Mouse (Mus musculus) embryonic facial prominence, embryonic 12.5 days (tissue): ENCODE measurements around the gene Il25. TPM values are rescaled to one million over a fixed set of nuclear protein-coding genes. Genes with fewer than 3 reads are reported as not detected.

Source experiments
- ATAC-seq: fragments of 200-750 bp; cut with Nextera tagmentation; 2 replicates; pipeline ENCODE4 v1.8.0; 2017; ENCODE audit not compliant: insufficient number of reproducible peaks, insufficient read depth, low FRiP score, low TSS enrichment
- H3K27ac ChIP-seq: fragments of 300-500 bp; sonication (generic); 2 replicates; pipeline ENCODE4 v1.5.1; 2016; ENCODE audit warnings: mild to moderate bottlenecking
- H3K27me3 ChIP-seq: fragments of 300-500 bp; sonication (generic); 2 replicates; pipeline ENCODE4 v1.6.1; 2016; ENCODE audit warnings: mild to moderate bottlenecking, moderate library complexity
- H3K36me3 ChIP-seq: fragments of 300-500 bp; sonication (generic); 2 replicates; pipeline ENCODE4 v1.6.1; 2016; ENCODE audit warnings: mild to moderate bottlenecking
- H3K4me1 ChIP-seq: fragments of 300-500 bp; sonication (generic); 2 replicates; pipeline ENCODE4 v1.6.1; 2016
- H3K4me2 ChIP-seq: fragments of 300-500 bp; sonication (generic); replicated peaks from 2 replicates; pipeline ENCODE4 v1.6.1; 2016; ENCODE audit warnings: mild to moderate bottlenecking, moderate library complexity
- H3K4me3 ChIP-seq: fragments of 300-500 bp; sonication (generic); 2 replicates; pipeline ENCODE4 v1.5.1; 2016; ENCODE audit warnings: mild to moderate bottlenecking
- H3K9ac ChIP-seq: fragments of 300-500 bp; sonication (generic); 2 replicates; pipeline ENCODE4 v1.6.1; 2016; ENCODE audit warnings: mild to moderate bottlenecking, moderate library complexity
- H3K9me3 ChIP-seq: fragments of 300-500 bp; sonication (generic); 2 replicates; pipeline ENCODE4 v1.6.1; 2016; ENCODE audit warnings: mild to moderate bottlenecking, moderate library complexity
- WGBS: fragments of 180-500 bp; shearing (Covaris S2); methylation state at CpG from one replicate; pipeline ENCODE4 v1.1.7; 2016; 5-methylcytosine and 5-hydroxymethylcytosine counted together
- polyA plus RNA-seq: library from polyadenylated mRNA; unstranded; fragments of >200 nt; fragmentation: Nextera tagmentation; extraction: Ambion mirVana; gene quantifications from 2 replicates; pipeline ENCODE4 v1.2.1, GENCODE M21; 2016

The Il25 gene
- 0.15 TPM in 1 of 2 replicates, not detected in the other for polyA plus RNA-seq

DNA sequence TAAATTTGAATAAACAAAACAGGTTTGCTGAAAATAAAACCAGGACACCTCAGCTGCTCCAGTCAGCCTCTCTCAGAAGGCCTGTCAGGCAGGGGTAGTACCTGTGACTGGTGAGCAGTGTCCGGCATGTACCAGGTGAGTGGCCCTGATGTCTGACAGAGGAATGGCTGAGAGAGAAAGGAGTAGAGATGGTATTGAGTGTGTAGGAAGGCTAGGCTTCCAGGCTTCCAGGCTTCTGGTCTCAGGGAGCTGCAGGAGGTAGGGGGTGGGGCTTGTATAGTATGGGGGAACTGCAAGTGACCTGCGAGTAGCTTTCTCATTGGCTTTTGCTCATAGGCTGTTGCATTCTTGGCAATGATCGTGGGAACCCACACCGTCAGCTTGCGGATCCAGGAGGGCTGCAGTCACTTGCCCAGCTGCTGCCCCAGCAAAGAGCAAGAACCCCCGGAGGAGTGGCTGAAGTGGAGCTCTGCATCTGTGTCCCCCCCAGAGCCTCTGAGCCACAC is at the start of gene Il25:
TSS of gene Il25 (plus strand) at position 51 of the 506 bp plus-strand sequence.
- Histone ChIP-seq H3K4me2 (no peak within 1 kb of the TSS; the same call in 1 of the 2 replicates), H3K27me3 (no peaks in the 10 kb centered on the region), H3K4me1 (peaks cover 22% of the 10 kb centered on the region), H3K36me3 (no peaks in the 10 kb centered on the region), H3K9me3 (no peaks in the 10 kb centered on the region), H3K4me3 (no peak within 1 kb of the TSS), H3K9ac (no peak within 1 kb of the TSS), H3K27ac (no peak within 1 kb of the TSS)
- 29% methylated on average over 6 of the region's 6 CpGs for WGBS
- ATAC-seq = no peak

GRCm38 (mm10) chr14:54883154-54884021 is 49.1 kb upstream of the Il25 start, which contains the start of the genes Bcl2l2 and Gm20521:
TSS of gene Bcl2l2 (plus strand) at chr14:54883377.
TSS of gene Gm20521 (plus strand) at chr14:54883441.
- Histone ChIP-seq H3K4me2 (peak within 1 kb of the TSS; percentile 84), H3K27ac (peak within 1 kb of the TSS; percentile 94), H3K4me1 (peaks cover 18% of the 10 kb centered on the region), H3K27me3 (0 out of 2 replicates have a peak, but pooled peaks cover under 1% of the 10 kb centered on the region), H3K9ac (peak within 1 kb of the TSS; percentile 85), H3K9me3 (no peaks in the 10 kb centered on the region), H3K4me3 (peak within 1 kb of the TSS; percentile 66), H3K36me3 (peaks cover 20% of the 10 kb centered on the region; the same call in 1 of the 2 replicates)
- under 1% methylated on average over 27 of the region's 27 CpGs for WGBS
- ATAC-seq = peak; percentile 83

GRCm38 (mm10) chr14:54884022-54884712 is 48.3 kb upstream of the Il25 start:
- no peaks in the 10 kb centered on the region for H3K9me3 ChIP-seq
- H3K4me3 ChIP-seq = peak overlapping the region; percentile 66
- H3K9ac ChIP-seq = peak overlapping the region; percentile 85
- H3K4me1 ChIP-seq = peaks cover 18% of the 10 kb centered on the region
- peak overlapping the region; percentile 94 for H3K27ac ChIP-seq
- WGBS = 20% methylated on average over 21 of the region's 21 CpGs
- H3K4me2 ChIP-seq = peak overlapping the region; percentile 84
- peaks cover 20% of the 10 kb centered on the region; the same call in 1 of the 2 replicates for H3K36me3 ChIP-seq
- 0 out of 2 replicates have a peak, but pooled peaks have one; percentile 14 for ATAC-seq
- no peaks in the 10 kb centered on the region for H3K27me3 ChIP-seq

GRCm38 (mm10) chr14:54885309-54885708 is 47.2 kb upstream of the Il25 start:
- Histone ChIP-seq H3K9ac (0 out of 2 replicates have a peak overlapping the region, but pooled peaks have one; percentile 27), H3K4me2 (peak overlapping the region; percentile 84; the same call in 1 of the 2 replicates), H3K27me3 (no peaks in the 10 kb centered on the region), H3K4me1 (peaks cover 18% of the 10 kb centered on the region), H3K9me3 (no peaks in the 10 kb centered on the region), H3K36me3 (peaks cover 20% of the 10 kb centered on the region; the same call in 1 of the 2 replicates), H3K4me3 (no peak overlapping the region), H3K27ac (no peak overlapping the region)
- WGBS = 89% methylated on average over 11 of the region's 11 CpGs
- ATAC-seq = no peak

DNA sequence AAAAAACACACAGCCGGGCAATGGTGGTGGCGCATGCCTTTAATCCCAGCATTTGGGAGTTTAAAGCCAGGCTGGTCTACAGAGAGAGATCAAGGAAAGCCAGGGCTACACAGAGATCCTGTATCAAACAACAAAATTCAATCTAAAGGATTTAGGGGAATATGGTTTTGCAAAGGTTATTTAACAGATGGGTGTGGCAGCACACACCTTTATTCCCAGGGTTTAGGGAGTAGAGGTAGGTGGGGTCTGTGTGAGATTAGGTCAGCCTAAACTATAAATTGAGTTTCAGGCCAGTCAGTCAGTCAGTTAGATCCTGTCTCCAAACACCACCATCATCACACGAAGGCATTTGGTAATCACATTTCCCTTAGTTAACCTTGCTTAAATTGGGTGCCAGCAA is 40.3 kb upstream of the Il25 start, which contains the start of gene Pabpn1:
TSS of gene Pabpn1 (plus strand) at position 301 of the 400 bp plus-strand sequence.
- Histone ChIP-seq H3K9me3 (no peaks in the 10 kb centered on the region), H3K27ac (peak within 1 kb of the TSS; percentile 73), H3K36me3 (peaks cover 17% of the 10 kb centered on the region), H3K4me2 (peak within 1 kb of the TSS; percentile 43), H3K4me3 (peak within 1 kb of the TSS; percentile 96), H3K27me3 (no peaks in the 10 kb centered on the region), H3K9ac (0 out of 2 replicates have a peak within 1 kb of the TSS, but pooled peaks have one; percentile 6), H3K4me1 (peaks cover 12% of the 10 kb centered on the region; the same call in 1 of the 2 replicates)
- ATAC-seq = no peak
- 90% methylated on average over 3 of the region's 3 CpGs for WGBS

DNA sequence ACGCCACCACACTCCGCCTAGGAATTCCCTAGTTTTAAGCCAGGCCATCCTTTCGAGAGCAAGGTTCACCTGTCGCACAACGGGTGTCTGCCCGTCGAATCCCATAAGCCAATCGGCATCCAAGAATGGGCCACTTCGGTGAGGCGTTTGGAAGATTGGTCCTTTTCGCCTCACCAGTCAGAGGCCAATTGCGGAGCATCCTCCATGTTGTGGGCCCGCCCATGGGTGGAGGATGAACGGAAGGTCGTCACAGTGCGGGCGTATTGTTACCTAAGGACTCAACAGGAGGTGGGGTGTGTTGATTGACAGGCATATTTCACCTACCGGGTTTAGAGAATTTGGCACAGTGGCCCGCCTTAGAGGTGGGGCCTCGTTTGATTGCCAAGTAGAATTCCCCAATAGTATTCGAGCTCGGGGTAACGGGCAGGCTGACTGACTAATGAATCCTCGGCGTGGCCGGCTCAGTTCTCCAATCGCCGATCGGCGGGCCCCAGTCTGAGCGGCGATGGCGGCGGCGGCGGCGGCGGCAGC is 38.8 kb upstream of the Il25 start:
- Histone ChIP-seq H3K4me1 (peaks cover 12% of the 10 kb centered on the region; the same call in 1 of the 2 replicates), H3K4me3 (peak overlapping the region; percentile 96), H3K36me3 (peaks cover 30% of the 10 kb centered on the region), H3K4me2 (peak overlapping the region; percentile 43), H3K9ac (peak overlapping the region; percentile 99), H3K27me3 (no peaks in the 10 kb centered on the region), H3K9me3 (no peaks in the 10 kb centered on the region), H3K27ac (peak overlapping the region; percentile 95)
- ATAC-seq = peak; percentile 99
- under 1% methylated on average over 38 of the region's 38 CpGs for WGBS

- H3K27me3 ChIP-seq = no peaks in the 10 kb centered on the region
- peak; percentile 37 for ATAC-seq
- H3K9ac ChIP-seq = peak overlapping the region; percentile 99
- H3K27ac ChIP-seq = peak overlapping the region; percentile 95
- H3K4me3 ChIP-seq = peak overlapping the region; percentile 96
- peaks cover 12% of the 10 kb centered on the region; the same call in 1 of the 2 replicates for H3K4me1 ChIP-seq
- peaks cover 30% of the 10 kb centered on the region for H3K36me3 ChIP-seq
- WGBS = under 1% methylated on average over 53 of the region's 54 CpGs
- peak overlapping the region; percentile 67 for H3K4me2 ChIP-seq
- no peaks in the 10 kb centered on the region for H3K9me3 ChIP-seq
Observed at GRCm38 (mm10) chr14:54894296-54895151, 38.0 kb upstream of the Il25 start.

DNA sequence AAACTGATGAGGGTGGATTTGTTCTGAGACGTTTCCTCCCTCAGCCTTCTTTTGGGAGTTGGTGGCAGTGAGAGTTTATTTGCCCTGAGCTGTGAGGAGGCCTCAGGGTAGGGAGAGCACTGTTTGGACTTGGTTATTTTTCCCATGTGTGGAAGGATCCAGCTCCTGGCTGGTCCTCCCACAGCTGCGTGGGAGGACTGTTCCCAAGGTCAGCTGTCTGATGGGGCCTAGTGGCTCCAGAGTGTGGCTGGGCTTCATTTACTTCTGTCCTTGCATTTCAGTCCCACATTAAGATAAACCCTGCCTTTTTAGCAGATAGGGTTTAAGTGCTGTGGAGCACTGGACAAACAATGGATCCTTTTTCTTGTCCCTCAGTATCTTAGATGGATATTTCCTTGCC is 35.0 kb upstream of the Il25 start:
- H3K4me2 ChIP-seq = no peak overlapping the region
- peaks cover 12% of the 10 kb centered on the region; the same call in 1 of the 2 replicates for H3K4me1 ChIP-seq
- H3K27ac ChIP-seq = no peak overlapping the region
- no peaks in the 10 kb centered on the region for H3K9me3 ChIP-seq
- WGBS = 55% methylated on average over 2 of the region's 2 CpGs
- no peak for ATAC-seq
- no peaks in the 10 kb centered on the region for H3K27me3 ChIP-seq
- no peak overlapping the region for H3K9ac ChIP-seq
- H3K36me3 ChIP-seq = peaks cover 30% of the 10 kb centered on the region
- H3K4me3 ChIP-seq = no peak overlapping the region

DNA sequence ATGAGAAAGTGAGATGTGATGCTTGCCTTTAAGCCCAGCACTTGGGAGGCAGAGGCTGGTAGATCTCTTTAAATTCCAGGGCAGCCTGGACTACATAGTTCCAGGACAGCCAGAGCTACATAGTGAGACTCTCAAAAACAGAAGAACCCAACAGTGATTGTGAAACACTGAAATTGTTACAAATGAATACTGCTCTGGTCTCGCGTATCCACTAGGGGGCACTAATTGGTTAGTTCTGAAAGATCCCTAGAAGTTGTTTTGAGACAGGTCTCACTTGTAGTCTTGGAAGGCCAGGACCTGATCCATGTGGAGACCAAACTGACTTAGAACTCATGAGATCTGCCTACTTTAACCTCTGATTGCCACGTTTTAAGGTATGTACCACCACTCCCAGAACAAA is 32.1 kb upstream of the Il25 start:
- ATAC-seq = peak; percentile 43; the same call in 1 of the 2 replicates
- 1% methylated on average over 3 of the region's 3 CpGs for WGBS
- Histone ChIP-seq H3K36me3 (peaks cover 45% of the 10 kb centered on the region), H3K4me2 (no peak overlapping the region), H3K4me3 (no peak overlapping the region), H3K9me3 (no peaks in the 10 kb centered on the region), H3K4me1 (0 out of 2 replicates have a peak, but pooled peaks cover 7% of the 10 kb centered on the region), H3K27me3 (no peaks in the 10 kb centered on the region), H3K27ac (no peak overlapping the region), H3K9ac (no peak overlapping the region)

GRCm38 (mm10) chr14:54903641-54904040 is 28.9 kb upstream of the Il25 start:
- no peak overlapping the region for H3K4me3 ChIP-seq
- H3K9ac ChIP-seq = no peak overlapping the region
- H3K36me3 ChIP-seq = peaks cover 41% of the 10 kb centered on the region
- no peaks in the 10 kb centered on the region for H3K4me1 ChIP-seq
- H3K27ac ChIP-seq = no peak overlapping the region
- no peak for ATAC-seq
- H3K27me3 ChIP-seq = no peaks in the 10 kb centered on the region
- H3K9me3 ChIP-seq = no peaks in the 10 kb centered on the region
- 82% methylated on average over 4 of the region's 4 CpGs for WGBS
- no peak overlapping the region for H3K4me2 ChIP-seq
